Mouse (Mus musculus): Measurements from ENCODE around the gene Anapc1. TPM values are rescaled to one million over a fixed set of nuclear protein-coding genes. Genes with fewer than 3 reads are reported as not detected.
"Not testable (repeated sequence)": the region's sequence is repeated elsewhere in the genome, so short reads cannot be mapped to it uniquely, and the experiment has no call there.

Anapc1 gene
- total RNA-seq, 2 experiments from 2014 or later = 101 to 148 TPM

DNA sequence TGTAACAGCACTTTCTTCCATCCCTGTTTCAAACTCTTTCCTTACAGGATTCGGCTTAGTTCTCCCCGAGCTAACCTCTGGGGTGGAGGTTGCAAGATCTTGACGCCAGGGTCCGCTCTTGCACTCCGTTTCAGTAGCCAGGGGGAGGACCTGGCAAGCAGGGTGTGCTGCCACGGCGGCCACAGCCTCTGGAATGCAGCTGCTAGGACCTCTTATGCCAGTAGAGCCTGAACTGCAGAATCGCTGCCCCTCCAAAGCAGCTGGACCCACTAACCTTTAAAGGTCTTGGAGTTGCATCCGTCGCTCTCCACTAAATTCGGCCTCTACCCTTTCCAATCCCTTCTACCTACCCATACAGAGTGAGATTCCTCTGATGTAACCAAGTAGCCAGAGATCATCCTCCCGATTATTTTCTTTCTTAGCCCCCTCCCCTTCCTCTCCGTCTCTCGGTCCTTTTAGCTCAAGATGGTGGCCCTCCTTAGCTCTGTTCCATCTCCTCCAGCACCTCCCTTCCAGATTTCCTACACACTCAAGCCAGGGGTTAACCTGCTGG is 11.0 kb upstream of the Anapc1 start:
- peak; percentile 96 for ATAC-seq (replicated peaks; ENCODE audit: poor library complexity, severe bottlenecking)

DNA sequence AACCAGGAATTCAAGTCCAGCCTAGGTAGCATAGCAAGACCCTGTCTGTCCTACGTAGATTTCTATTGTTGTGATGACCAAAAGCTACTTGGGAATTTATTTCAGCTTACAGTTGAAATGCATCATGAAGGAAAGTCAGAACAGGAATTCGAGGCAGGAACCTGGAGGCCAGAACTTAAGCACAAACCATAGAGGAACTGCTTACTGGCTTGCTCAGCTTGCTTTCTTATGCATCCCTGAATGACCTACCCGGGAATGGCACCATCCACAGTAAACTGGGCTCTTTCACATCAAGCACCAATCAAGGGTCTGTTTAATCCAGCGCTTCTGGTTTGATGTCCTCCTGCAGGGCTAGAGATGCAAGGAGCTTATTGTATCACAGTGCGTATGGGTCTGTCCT is 10.4 kb upstream of the Anapc1 start:
- ATAC-seq (replicated peaks; ENCODE audit: poor library complexity, severe bottlenecking) = no peak

DNA sequence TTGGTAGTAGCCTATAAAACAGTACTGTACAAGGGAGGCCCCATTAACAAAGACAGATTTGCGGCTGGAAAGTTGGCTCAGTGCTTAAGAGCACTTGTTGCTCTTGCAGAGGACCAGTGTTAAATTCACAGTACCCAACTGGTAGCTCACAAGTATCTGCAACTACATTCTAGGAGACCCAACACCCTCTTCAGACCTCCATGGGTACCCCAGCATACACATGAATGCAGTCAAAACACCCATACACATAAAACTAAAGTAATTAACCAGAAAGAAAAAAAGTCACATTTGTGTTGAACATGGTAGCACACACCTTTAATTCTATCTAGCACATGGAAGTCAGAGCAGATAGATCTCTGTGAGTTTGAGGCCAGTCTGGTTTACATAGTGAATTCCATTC is 9.9 kb upstream of the Anapc1 start:
- no peak for ATAC-seq (replicated peaks; ENCODE audit: poor library complexity, severe bottlenecking)

- ATAC-seq (replicated peaks; ENCODE audit: poor library complexity, severe bottlenecking) = no peak
These were observed 9.2 kb upstream of the Anapc1 start for GRCm38 (mm10) chr2:128696426-128696825.

DNA sequence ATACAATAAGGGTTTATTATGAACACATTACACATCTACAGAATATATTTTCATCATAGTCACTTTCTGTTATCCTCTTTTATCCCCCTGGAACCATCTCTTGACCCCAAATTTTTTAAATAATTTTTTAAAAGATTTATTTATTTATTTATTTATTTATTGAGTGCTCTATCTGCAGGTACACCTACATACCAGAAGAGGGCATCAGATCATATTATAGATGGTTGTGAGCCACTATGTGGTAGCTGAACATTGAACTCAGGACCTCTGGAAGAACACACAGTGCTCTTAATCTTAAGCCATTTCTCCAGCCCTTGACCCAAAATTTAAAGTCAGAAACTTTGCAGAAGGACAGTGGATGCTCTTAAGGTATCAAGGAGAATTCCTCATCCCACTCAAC is 7.4 kb upstream of the Anapc1 start:
- no peak for ATAC-seq (replicated peaks; ENCODE audit: poor library complexity, severe bottlenecking)

DNA sequence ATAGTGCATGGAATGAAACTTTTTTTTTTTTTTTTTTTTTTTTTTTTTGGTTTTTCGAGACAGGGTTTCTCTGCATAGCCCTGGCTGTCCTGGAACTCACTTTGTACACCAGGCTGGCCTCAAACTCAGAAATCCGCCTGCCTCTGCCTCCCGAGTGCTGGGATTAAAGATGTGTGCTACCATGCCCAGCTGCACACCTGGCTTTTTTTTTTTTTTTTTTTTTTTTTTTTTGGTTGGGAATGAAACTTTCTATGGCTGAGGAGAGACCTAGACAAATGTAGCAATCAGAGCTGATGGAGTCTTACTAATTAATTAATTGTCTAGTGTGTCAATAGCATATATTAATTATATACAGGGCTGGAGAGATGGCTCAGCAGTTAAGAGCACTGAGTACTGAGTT is 6.6 kb upstream of the Anapc1 start:
- not testable (repeated sequence) for ATAC-seq (replicated peaks; ENCODE audit: poor library complexity, severe bottlenecking)

GRCm38 (mm10) chr2:128693236-128693635 is 6.0 kb upstream of the Anapc1 start:
- no peak for ATAC-seq (replicated peaks; ENCODE audit: poor library complexity, severe bottlenecking)

GRCm38 (mm10) chr2:128692771-128693170 is 5.6 kb upstream of the Anapc1 start:
- no peak for ATAC-seq (replicated peaks; ENCODE audit: poor library complexity, severe bottlenecking)

GRCm38 (mm10) chr2:128692336-128692735 is 5.1 kb upstream of the Anapc1 start:
- ATAC-seq (replicated peaks; ENCODE audit: poor library complexity, severe bottlenecking) = no peak

GRCm38 (mm10) chr2:128687558-128688120 is 448 bp upstream of the Anapc1 start:
- ATAC-seq (replicated peaks; ENCODE audit: poor library complexity, severe bottlenecking) = peak; percentile 28

DNA sequence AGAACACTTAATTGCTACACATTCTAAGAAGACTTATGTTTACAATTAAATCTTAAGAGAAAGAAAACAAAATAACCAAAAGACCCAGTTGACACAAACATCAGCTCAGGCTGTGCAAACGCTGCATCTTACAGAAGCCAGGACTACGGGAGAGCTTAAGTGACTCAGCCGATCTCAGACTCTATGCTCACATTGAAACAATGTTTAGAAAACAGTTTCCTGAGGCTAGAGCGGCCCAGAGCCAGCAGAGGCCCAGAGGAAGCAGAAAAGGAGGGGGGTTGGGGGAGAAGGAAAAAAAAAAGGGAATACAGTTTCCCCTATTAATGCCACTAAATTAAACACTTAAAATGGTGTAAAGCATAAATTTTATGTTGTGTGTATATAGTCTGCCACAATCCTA is 6.5 kb downstream of the Anapc1 start:
- ATAC-seq (replicated peaks; ENCODE audit: poor library complexity, severe bottlenecking) = no peak

- no peak for ATAC-seq (replicated peaks; ENCODE audit: poor library complexity, severe bottlenecking)
These were observed 66.6 kb downstream of the Anapc1 start for GRCm38 (mm10) chr2:128620578-128620977.

- ATAC-seq (replicated peaks; ENCODE audit: poor library complexity, severe bottlenecking) = no peak
These were observed 71.8 kb downstream of the Anapc1 start for GRCm38 (mm10) chr2:128615366-128615765.

DNA sequence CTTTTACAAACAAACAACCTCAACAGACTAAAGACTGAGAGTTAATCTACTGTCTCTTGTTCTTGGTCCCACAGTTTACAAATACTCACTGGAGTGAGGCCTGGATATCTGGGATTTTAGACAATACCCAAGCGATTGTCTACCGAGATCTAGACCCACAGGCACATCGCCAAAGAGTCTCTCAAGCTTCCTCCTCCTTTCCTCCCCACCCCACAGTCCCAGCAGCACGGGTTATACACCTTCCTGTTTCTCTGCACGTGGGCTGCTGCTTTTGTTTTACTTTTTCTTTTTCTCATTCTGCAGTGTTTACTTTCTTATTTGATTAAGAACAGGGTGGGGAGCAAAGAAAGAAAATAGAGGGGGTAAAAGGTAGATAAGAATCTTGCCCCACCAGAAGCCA is 73.8 kb downstream of the Anapc1 start:
- ATAC-seq (replicated peaks; ENCODE audit: poor library complexity, severe bottlenecking) = no peak

DNA sequence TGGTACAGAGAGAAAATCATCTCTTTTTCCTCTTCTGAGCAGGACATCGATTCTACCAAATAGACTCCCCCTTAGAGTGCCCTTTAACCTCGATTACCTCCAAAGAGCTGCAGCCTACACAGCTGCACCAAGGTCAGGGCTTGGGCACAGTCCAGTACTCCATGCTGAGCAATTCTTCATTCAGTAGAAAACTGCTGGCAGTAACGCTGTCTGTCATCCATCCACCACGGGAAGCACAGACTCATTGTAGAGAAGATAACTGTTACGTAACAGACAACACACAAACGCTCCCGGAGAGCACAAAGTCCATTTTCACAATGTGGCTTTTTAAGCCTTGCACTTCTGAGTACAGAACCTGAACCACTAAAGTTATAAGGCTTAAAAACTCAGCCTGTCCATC is 74.9 kb downstream of the Anapc1 start:
- no peak for ATAC-seq (replicated peaks; ENCODE audit: poor library complexity, severe bottlenecking)

DNA sequence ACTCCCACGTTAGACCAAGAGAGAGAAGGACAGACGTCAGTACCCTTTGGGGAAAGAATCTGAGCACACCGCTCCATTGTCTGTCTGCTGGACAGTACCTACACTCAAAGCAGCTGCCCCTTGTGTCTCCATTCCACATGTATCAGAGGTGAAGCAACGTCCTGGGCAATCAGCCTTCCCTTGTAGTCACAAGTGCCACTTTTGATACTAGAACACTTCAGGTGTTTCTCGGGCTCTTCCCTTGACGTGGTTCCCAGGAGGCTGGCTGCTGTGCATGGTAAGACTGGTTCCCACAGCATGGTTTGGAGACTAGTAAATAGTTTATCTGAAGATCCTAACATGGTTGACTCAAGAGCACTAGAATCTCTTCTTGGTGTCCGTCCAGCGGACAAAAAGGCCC is 76.0 kb downstream of the Anapc1 start:
- no peak for ATAC-seq (replicated peaks; ENCODE audit: poor library complexity, severe bottlenecking)

GRCm38 (mm10) chr2:128609286-128609685 is 77.9 kb downstream of the Anapc1 start:
- no peak for ATAC-seq (replicated peaks; ENCODE audit: poor library complexity, severe bottlenecking)

DNA sequence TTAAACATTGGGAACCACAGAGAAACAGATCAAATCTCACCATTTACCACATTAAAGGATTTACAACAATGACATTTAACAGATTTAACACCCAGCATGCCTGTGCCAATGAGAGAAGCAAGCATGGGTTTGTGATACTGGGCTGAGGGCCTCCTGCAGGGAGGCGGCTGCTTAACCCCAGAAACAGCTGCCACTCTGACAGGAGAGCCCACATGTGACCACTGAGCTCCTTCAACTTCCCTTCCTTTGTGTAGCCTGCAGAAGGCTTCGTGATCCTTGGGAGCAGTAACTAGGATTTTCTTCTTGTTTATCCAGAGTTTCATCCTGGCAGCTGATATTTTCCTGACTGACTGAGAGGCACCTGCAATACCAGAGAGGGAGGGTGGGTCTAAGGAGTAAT is 85.7 kb downstream of the Anapc1 start:
- no peak for ATAC-seq (replicated peaks; ENCODE audit: poor library complexity, severe bottlenecking)

GRCm38 (mm10) chr2:128592301-128592700 is 94.9 kb downstream of the Anapc1 start:
- ATAC-seq (replicated peaks; ENCODE audit: poor library complexity, severe bottlenecking) = no peak

DNA sequence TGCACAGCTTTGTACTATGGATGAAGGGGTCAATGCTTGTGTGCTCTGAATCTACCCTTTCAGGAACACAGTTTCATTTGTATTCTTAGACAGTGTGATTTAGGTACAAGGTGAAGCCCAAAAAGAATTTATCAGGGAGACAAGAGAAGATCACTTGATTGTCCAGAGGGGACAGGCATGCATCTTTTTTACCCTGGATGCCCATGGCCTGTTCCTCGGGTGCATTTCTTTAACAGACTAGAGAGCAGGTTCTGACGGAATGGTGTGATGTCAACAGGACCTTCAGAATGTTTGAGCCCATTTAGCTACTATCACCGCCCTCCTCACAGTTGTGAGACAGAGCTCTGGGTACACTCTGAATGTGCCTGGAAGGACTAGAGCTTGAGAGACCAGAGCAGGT is 96.3 kb downstream of the Anapc1 start, which contains the start of gene Spdye4c:
TSS of gene Spdye4c (plus strand) at position 301 of the 400 bp plus-strand sequence.
- no peak for ATAC-seq (replicated peaks; ENCODE audit: poor library complexity, severe bottlenecking)

- no peak for ATAC-seq (replicated peaks; ENCODE audit: poor library complexity, severe bottlenecking)
These were observed 104.3 kb downstream of the Anapc1 start for GRCm38 (mm10) chr2:128582881-128583280.
